Mouse (Mus musculus): ENCODE measurements at regions not wholly inside any gene's neighbourhood (a gene's known extent, or its start where the extent isn't known, plus 50 kb on each side); places are given as distances from the start of the nearest gene placed in this dataset.

DNA sequence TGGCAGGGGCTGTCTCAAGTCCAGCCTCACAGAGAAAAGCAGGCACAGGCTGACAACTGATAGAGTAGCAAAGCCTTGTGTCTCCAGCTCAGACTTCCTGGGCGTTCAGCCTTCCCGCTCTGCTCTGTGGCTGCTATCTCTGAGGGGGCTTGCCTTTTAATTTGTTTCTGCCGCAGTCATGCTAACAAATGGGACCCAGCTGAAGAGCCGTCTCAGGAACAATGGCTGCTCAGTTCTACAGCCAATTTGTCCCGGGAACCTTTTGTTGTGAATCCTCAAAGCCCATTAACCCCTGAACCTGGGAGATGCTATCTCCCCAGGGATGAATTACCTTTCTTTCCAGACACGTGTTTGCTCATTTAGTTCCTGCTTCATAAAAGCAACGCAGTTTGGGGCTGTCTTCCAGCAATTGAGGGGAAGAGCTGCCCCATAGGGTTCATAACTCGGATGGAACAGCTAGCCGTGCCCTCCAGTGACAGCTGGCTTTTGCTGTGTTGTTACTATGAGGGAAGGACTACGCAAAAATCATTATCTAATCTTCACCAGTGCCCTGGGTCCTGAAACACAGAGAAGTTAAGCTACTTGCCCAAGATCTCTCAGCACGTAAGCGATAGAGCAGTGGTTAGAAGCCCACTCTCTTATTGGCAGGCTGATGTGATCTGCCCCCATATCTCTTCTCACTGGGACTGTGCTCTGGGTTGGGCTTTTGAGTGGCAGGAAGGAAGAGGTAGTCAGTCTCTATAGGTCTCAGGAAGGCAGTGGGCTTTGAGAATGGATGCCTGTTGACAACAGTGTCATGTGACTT is 240.9 kb downstream of the Rybp start:
- DNase-seq (ENCODE audit: low spot score in 2 of 2), result no peak

DNA sequence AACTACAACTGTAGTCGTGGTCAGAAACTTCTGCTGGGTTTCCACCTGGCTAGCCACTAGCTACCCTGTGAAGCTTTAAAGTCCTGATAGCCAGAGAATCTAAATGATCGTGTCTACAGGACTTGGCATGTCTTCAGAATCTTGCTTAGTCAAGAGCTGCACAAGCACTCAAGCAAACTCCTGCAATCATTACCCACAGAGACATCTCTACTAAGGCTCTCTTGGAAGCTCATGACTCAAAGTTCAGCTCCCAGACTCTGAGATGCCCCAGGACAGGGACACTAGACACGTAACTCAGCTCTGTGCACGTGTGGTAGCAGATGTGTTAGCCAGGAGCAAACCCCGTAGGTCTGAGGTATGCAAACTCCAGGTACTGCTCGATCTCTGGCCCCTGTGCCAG is 242.2 kb downstream of the Rybp start:
- DNase-seq (ENCODE audit: low spot score in 2 of 2), result no peak

DNA sequence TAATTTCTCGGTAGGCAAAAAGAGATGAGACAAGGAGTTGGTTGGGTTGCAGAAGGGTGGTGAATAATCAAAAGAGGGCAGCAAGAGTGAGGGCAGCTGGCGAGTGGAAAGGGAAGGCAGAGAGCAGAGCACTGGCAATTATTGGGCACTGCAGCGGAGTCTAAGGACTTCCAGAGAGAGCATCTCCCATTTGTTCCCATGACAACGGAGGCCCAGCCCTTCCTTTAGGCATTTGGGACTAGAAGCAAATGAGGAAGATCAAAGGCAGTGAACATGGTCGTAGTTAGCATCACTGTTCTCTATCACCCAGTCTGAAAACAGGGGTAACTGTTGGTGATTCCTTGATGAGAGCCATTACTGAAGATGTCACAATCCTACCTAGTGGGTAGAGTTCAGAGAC is 246.1 kb downstream of the Rybp start:
- DNase-seq (ENCODE audit: low spot score in 2 of 2), result no peak

DNA sequence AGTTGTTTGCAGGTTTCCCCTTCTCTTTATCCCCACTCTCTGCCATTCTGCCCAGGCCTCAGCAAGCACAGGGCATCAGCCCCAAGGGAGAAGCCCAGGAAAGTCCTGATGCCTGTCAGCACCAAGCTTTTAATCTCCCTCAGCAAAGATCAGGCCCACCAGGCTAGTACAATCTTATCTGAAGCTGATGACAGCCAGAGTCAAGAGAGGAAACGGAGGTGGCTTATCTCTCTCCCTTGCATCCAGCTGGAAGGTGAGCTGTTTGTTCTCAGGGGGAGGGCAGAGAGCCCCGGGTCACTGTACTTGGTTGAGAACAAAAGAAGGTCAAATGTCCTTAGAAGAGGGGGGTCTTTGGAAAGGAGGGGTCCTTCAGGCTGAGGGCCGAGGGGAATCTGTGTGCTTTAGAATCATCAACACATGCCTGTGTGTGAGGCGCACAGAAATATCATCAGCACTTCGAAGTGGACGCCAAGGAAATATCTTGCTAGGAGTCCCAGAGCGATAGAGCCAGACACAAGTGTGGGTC is 246.8 kb downstream of the Rybp start:
- no peak for DNase-seq (ENCODE audit: low spot score in 2 of 2)

DNA sequence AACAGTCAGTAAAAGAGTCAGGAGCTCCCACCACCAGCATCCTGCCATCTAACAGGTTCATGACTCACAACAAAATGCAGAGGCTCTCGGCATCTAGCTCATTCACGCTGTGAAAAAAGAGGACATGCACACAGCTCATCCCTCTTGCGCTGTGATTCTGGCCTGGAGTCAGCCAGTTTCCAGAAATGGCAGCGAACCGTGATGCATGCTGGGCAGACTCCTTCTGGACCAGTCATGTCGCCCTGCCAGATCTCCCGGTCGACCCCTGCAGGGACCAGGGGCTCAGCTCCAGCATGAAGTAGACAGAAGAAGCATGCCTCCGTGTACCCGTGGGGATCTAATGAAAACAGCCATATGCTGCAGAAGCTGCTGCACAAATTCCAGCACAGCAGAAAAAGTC is 254.6 kb downstream of the Rybp start:
- DNase-seq (ENCODE audit: low spot score in 2 of 2), result no peak

DNA sequence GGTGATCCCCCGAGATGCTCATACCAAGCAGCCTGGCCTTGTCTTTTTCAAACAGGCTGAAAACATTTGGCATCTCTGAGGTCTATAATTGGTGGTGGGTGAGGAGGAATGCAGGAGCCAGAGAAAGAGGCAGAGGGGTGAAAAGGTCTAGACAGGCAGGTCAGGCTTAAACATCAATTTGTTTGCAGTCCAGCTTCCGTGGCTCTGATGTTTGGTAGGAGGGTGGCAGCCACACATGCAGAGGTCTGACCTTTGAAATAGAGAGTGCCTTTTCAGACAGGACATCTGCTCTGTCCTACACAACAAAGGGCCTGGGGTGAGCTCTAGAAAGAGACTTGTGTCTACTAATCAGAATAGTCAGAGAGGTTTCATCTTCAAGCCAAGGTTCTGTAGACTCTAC is 256.8 kb downstream of the Rybp start:
- DNase-seq (ENCODE audit: low spot score in 2 of 2), result no peak

DNA sequence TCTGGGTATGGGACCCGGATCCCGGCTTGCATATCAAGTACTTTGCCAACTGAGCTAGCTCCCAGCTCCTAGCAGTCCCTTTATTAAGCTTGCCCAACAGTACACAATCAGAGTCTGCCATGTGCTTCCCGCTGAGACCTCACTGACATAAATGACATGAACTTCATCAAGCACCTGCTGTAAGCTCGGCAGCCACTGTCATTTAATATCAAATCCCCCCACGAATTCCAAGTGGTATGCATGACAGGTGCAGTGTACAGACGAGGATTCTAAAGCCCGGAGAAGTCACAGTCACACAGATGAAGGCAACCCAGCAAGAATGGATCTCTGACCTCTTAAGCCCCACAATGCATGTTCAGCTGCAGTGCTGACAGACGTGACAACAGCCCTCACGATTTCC is 257.3 kb downstream of the Rybp start:
- no peak for DNase-seq (ENCODE audit: low spot score in 2 of 2)

DNA sequence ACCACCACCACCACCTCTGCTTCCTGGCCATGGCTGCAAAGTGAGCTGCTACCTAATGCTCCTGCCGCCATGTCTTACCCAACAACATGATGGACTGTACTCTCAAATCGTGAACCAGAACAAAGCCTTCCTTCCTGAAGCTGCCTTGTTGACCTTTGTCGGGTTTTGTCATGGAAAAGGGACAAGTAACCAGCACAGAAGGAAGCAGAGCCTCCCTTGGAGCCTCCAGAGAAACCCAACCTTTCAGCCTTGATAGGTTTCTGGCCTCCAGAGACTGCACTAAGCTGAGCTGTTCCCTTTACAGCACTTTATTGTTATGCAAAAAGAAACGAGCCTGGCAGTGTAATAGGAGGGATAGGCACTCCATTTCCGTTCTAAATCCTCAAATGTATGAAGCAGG is 259.8 kb downstream of the Rybp start:
- no peak for DNase-seq (ENCODE audit: low spot score in 2 of 2)

DNA sequence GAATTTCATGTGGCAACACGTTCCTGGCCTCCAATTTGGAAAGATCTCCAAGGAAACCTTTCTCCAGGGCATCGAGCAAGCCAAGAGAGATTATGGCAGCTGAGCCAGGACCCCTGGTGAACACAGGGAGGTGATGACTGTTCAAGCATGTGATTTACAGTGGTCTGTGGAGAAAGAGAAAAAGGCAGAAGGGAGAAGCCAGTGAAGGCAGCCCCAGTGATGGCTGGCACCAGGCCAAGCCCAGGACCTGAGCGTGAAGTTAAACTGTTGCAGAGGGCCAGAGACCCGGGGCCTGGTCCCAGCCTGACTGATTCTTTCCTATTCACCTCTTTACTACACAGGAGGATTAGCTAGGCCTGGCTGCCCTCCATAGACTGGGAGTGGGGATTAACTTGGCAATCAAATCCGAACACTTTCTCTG is 261.7 kb downstream of the Rybp start:
- no peak for DNase-seq (ENCODE audit: low spot score in 2 of 2)

DNA sequence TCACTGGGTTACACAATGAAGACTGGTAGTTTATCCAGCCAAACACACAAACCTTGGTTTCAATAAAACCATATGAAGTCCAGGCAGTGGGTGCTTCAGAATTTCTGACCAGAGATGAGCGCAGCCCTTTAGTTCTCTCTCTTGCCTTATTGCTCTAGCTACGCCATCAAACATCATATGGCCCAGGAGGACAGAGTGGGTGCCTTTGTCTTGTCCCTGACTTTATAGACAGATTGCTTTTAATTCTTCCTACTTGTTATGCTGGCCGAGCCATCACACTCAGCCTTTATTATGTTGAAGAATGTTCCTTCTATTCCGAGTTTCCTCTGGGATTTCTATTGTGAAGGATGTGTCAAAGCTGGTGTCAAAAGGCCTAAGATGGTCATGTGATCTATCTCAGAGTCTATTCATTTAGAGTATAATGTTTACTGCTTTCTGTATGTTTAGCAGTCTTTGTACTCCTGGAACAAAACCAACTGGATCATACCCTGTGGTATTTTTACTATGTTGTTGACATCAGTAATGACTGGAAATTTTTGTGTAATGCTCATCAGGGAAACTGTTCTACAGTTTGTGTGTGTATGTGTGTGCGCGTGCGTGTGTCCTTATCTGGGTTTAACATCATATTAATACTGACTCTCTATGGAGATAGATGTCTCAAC is 263.7 kb downstream of the Rybp start:
- no peak for DNase-seq (ENCODE audit: low spot score in 2 of 2)

DNA sequence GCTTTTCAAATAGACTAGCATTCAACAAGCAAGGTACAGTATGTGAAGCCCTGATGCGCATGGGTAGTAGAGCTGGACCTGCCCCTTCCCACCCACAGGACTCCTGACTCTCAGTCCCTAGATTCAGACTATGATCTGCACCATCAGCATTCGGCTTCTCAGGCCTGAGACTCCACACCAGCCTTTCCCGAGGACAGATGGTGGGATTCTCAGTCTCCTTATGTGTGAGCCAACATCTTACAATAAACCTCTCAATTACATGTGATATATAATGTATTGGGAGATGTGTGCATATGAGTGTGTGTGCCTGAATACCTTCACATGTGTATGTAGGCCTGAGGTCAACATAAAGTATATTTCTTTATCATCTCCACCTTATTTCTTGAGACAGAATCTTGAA is 268.3 kb downstream of the Rybp start:
- no peak for DNase-seq (ENCODE audit: low spot score in 2 of 2)

DNA sequence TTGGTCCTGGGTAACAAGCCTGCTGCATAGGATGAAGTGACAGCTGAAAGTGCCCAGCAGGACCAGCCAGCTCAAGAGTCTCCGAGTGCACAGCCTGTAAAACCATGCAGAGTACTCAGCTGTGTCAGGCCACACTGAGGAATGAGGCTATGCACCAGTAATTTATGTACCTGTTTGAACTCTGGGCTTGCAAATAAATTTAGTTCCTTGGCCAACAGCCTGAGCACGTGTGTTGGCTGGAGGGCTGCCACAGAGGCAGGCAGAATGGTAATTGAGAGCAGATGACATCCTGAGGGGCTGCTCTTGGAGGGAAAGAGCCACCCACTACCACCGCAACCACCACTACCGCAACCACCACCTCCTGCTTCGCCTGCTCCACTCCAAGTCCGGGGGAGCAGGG is 273.3 kb downstream of the Rybp start:
- no peak for DNase-seq (ENCODE audit: low spot score in 2 of 2)

DNA sequence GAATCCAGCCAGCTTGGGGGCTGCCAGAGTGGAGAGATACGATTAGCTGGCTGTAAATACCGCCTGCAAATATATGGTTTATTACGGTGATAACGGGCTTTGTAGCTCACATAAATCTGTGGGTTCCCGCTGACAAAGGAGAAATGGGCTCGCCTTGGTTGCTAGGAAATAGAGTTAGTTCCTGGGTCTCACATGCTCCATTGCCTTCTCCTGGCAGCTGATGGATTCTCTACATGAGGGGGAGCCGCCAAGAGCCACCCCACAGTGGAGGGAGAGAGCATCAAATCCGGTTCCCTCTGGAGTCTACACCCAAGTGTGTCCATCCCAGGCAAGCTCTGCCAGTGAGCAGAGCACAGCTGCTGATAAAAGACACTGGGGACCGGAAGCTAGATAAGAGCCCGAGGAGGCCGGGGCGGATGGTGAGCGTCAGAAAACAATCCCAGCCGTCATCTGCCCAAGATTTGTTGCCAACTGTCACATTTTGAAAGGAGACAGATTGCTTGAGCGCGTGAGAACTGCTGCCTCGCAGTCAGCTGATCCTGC is 275.7 kb downstream of the Rybp start:
- DNase-seq (ENCODE audit: low spot score in 2 of 2), result peak; percentile 25 to 31

DNA sequence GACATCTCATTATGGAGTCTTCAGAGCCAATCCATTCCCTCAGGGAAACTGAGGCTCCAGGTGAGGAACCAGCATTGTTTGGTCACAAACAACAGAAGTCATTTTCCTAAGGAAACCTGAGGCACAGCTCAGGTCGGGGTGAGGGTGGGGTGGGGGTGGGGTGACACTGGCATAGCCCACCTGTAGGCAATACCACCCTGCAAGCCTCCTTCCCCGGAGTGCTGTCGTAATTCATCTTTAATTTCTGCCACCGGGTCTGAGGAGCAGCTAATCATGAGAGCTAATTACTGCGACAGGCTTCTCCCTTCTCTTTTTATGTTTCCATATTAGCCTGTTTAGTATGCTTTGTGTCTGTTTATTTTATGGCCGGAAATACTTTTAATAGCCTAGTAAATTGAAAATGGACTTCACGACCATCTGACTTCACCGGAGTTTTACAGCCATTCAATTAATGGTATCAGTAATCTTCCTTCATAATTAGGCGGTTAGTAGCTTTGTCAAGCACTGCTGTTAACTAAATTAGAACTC is 276.3 kb downstream of the Rybp start:
- DNase-seq (ENCODE audit: low spot score in 2 of 2), result no peak

DNA sequence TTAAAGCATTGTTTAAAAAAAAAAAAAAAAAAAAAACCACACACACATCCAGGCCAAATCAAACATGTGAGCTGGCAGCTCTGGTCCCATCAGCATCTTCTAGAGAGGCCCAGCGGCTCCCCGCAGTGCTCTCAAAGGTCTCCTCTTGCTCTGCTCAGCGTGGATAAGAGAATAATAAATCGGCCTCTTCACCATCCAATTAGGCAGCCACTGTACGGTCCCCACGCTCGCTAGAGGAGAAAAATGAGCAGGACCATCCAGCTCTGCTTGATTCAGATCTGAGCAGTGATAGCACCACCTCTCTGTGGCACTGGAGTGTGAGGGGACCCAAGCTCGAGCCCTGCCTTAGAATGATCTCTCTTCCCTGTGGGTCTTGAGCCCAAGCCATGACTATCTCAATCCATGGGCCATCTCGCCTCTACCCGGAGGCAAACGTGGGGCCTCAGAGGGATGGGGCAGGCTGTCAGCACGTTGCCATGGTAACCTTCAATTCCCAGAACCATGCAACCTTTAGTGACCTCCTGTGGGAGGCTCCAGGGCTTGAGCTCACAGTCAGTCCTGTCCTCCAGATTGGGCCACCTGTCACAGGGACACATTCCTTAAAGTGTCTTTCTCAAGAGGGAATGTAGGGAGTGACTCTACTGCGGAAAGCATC is 273.6 kb upstream of the Prok2 start:
- no peak for DNase-seq (ENCODE audit: low spot score in 2 of 2)

DNA sequence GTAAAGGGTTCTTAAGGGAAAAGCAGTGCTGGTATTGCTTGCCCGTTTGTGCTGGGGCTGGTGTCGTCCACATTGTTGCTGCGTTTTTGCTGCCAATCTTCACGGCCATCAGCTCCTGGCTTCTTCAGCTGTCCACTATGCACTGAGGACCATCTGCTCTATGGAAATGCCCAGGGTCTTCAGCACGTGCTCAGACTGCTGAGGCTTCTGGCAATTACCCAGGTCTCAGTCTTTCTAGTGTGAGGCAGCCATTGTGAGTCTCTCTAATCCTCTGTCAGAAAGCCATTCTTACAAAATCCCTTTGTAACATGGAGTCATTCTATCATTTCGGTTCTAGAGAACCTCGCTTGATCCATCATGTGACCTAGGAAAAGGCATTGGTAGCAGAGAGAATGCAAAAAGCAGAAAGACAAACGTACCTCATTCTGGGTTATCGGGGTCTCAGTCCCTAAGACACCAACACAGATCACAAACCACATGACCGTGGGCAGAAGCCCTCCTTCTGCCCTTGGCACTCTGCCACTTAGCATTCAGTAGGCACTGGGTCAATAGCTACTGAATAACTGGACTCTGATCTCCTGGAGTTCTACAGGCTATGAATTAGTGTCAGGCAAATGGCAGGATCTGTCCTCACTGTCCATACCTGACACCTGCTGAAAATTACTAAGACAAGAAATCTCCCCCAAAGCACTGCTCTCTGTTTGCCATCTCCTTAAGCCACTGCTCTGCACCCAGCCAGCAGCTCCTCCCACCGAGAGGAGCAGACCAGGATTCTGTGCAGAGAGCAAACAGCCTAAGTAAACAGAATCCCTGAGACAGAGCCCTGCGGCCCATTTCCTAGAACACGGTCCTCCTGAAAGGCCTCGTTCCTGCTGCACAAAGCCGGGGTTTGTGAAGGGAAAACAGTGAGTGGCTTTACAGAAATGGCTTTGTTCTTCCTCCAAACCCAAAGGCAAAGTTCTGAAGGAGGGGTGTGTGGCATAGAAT is 270.1 kb upstream of the Prok2 start:
- DNase-seq (ENCODE audit: low spot score in 2 of 2), result no peak

DNA sequence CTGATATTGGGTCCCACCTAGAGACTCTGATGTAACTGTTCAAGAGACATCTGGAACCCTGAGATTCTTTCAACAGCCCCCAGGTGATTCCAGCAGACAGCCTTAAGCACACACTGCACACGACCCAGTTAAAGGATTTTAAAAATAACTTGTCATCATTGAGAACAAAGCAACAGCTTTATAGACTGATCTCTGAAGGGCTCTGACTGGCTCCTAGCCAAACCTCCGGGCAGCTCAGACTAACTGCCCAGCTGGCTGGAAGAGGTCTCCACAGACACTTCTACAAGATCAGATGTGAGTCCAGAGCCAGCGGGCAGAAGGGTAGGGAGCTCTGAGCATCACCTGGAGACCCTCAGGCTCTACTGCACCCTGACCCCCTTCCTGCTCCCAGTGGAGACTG is 267.8 kb upstream of the Prok2 start:
- no peak for DNase-seq (ENCODE audit: low spot score in 2 of 2)

DNA sequence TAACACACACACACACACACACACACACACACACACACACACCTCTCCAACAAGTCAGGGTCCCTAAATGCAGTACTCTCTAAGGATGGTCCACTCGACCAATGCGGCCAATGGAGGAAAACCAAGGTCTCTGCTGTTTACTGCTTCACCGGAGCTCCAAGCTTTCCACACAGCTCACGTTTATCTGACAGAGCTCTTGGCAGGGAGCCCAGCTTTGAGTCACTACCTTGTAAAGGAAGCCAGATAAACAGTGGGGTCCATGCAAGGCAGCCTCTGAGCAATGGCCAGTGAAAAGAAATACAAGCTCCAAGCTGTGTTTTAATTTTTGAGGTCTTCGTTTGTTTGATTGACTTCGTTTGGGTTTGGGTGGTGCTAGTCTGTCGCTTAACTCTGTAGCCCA is 264.9 kb upstream of the Prok2 start:
- DNase-seq (ENCODE audit: low spot score in 2 of 2), result peak; percentile 25 to 50

DNA sequence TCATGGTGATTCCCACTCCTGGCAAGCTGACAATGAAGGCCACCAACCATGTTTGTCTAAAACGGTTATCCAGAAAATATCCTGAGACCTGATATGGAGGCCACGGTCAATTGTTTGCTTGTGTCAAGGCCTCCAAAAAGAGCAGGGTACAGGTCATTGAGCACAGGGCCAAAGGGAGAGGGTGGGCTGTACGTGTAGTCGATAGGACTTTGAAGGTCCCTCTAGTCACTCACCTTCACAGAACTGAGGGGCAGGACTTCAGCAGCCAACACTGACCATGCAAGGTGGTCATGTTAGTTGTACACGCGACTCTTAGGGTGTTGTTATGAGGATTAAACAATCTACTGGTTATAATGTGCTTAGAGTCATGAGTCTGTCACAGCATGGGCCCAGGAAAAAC is 264.4 kb upstream of the Prok2 start:
- no peak for DNase-seq (ENCODE audit: low spot score in 2 of 2)

DNA sequence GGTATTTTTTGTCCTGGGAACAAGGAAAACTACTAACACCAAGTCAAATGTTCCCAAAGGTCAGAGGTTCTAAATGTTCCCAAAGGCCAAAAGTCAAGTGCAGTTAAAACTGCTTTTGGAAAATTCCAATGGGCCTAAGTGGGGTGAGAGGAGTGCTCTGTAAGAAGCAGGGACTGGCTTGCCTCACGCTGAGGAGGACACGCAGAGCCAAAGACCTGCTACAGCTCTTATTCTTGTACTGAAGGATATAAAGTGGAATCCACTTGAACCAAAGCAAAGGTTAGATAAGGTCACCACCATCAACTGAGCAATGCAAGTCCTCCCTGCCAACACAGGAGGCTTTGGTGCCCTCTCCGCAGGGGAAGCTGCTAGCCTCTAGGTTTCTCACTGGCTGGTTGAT is 260.3 kb upstream of the Prok2 start:
- DNase-seq (ENCODE audit: low spot score in 2 of 2), result no peak

DNA sequence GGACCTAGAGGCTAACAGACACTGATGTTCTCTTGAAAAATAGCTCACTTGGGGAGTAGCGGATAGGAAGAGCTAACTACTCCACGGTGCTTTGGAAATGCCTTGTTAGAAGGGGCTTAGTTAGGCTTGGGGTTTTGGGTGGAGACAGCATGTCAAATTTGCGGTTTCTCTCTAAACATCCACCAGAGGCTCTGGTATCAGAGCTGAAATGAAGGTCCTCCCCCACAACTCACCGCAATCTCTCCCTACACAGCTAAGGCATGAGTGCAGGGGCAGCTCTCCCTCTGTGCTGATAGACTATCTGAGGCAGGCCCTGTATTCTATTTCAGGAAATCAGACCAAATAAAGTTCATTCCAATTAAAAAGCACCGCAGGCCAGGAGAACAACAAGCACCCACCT is 259.1 kb upstream of the Prok2 start:
- no peak for DNase-seq (ENCODE audit: low spot score in 2 of 2)

Measured in frontal cortex, postnatal 10 days (tissue).